Mouse (Mus musculus) yolk sac, embryonic 10.5 days (tissue): ENCODE results near the gene App.

ENCODE experiments used
- DNase-seq: peaks from one replicate; pipeline ENCODE4 v3.0.0-alpha.2; 2017; ENCODE audit warnings: low spot score

The App gene

GRCm38 (mm10) chr16:85020696-85021323 lies 152.8 kb downstream of the App start:
- peak; percentile 26 for DNase-seq

- DNase-seq, result no peak
Observed at GRCm38 (mm10) chr16:85019273-85019672, 154.3 kb downstream of the App start.

GRCm38 (mm10) chr16:85017845-85018244 lies 155.7 kb downstream of the App start:
- DNase-seq, result no peak

- no peak for DNase-seq
Observed at GRCm38 (mm10) chr16:85012695-85013094, 160.9 kb downstream of the App start.

- no peak for DNase-seq
Observed at GRCm38 (mm10) chr16:85012172-85012571, 161.4 kb downstream of the App start.

GRCm38 (mm10) chr16:85010651-85011050 lies 162.9 kb downstream of the App start:
- no peak for DNase-seq

GRCm38 (mm10) chr16:85008866-85009645 lies 164.5 kb downstream of the App start:
- DNase-seq, result no peak

GRCm38 (mm10) chr16:85001939-85002556 lies 171.5 kb downstream of the App start:
- DNase-seq, result no peak

GRCm38 (mm10) chr16:85000304-85000703 lies 173.3 kb downstream of the App start:
- no peak for DNase-seq

GRCm38 (mm10) chr16:84997551-84997950 lies 176.0 kb downstream of the App start:
- DNase-seq, result no peak

GRCm38 (mm10) chr16:84995441-84995867 lies 178.1 kb downstream of the App start:
- no peak for DNase-seq

- DNase-seq, result no peak
Observed at GRCm38 (mm10) chr16:84992888-84993287, 180.7 kb downstream of the App start.

- no peak for DNase-seq
Observed at GRCm38 (mm10) chr16:84991011-84991410, 182.6 kb downstream of the App start.

- DNase-seq, result no peak
Observed at GRCm38 (mm10) chr16:84989938-84990337, 183.6 kb downstream of the App start.

- DNase-seq, result no peak
Observed at GRCm38 (mm10) chr16:84989476-84989875, 184.1 kb downstream of the App start.

- DNase-seq, result no peak
Observed at GRCm38 (mm10) chr16:84987724-84988287, 185.8 kb downstream of the App start.

- DNase-seq, result no peak
Observed at GRCm38 (mm10) chr16:84986016-84986631, 187.4 kb downstream of the App start.

GRCm38 (mm10) chr16:84985340-84985739 lies 188.2 kb downstream of the App start:
- no peak for DNase-seq

GRCm38 (mm10) chr16:84983428-84983827 lies 190.1 kb downstream of the App start:
- DNase-seq, result no peak

GRCm38 (mm10) chr16:84982589-84982988 lies 191.0 kb downstream of the App start:
- no peak for DNase-seq

- peak; percentile 64 for DNase-seq
Observed at GRCm38 (mm10) chr16:84978589-84978988, 195.0 kb downstream of the App start.

GRCm38 (mm10) chr16:84974176-84974518 lies 199.4 kb downstream of the App start:
- DNase-seq, result no peak
